Mouse (Mus musculus) stomach, embryonic 14.5 days (tissue): Measurements from ENCODE around the gene Fbxl17. TPM values are rescaled to one million over a fixed set of nuclear protein-coding genes. Genes with fewer than 3 reads are reported as not detected.

Experiments
- ATAC-seq: fragments of 200-750 bp; cut with Nextera tagmentation; 2 replicates; pipeline ENCODE4 v1.8.0; 2017; ENCODE audit warnings: low read depth, moderate TSS enrichment; ENCODE audit not compliant: insufficient number of reproducible peaks, insufficient read depth, low FRiP score
- H3K27ac ChIP-seq: fragments of 300-500 bp; sonication (generic); 2 replicates; pipeline ENCODE4 v1.5.1; 2014; ENCODE audit warnings: mild to moderate bottlenecking, low read length, moderate library complexity, mixed read lengths
- H3K27me3 ChIP-seq: fragments of 300-500 bp; sonication (generic); 2 replicates; pipeline ENCODE4 v1.6.1; 2014; ENCODE audit warnings: low read length, control low read depth, mixed read lengths; ENCODE audit not compliant: control insufficient read depth, insufficient read depth
- H3K36me3 ChIP-seq: fragments of 300-500 bp; sonication (generic); 2 replicates; pipeline ENCODE4 v1.6.1; 2014; ENCODE audit warnings: mild to moderate bottlenecking, control low read depth, low read length, moderate library complexity, mixed read lengths; ENCODE audit not compliant: control insufficient read depth, insufficient read depth
- H3K4me1 ChIP-seq: fragments of 300-500 bp; sonication (generic); 2 replicates; pipeline ENCODE4 v1.6.1; 2014; ENCODE audit warnings: low read length, control low read depth, mixed read lengths; ENCODE audit not compliant: control insufficient read depth, insufficient read depth
- H3K4me2 ChIP-seq: fragments of 300-500 bp; sonication (generic); replicated peaks from 2 replicates; pipeline ENCODE4 v1.6.1; 2014; ENCODE audit warnings: low read depth, low read length, control low read depth
- H3K4me3 ChIP-seq: fragments of 300-500 bp; sonication (generic); 2 replicates; pipeline ENCODE4 v1.5.1; 2014; ENCODE audit warnings: low read depth, low read length, control low read depth
- H3K9ac ChIP-seq: fragments of 300-500 bp; sonication (generic); replicated peaks from 2 replicates; pipeline ENCODE4 v1.6.1; 2014; ENCODE audit warnings: low read depth, mild to moderate bottlenecking, control low read depth, low read length, moderate library complexity, mixed read lengths
- H3K9me3 ChIP-seq: fragments of 300-500 bp; sonication (generic); 2 replicates; pipeline ENCODE4 v1.6.1; 2016; ENCODE audit warnings: low read depth, low read length, control low read depth; ENCODE audit not compliant: control insufficient read depth
- WGBS: fragments of 180-500 bp; shearing (Covaris S2); extraction: QIAGEN DNeasy Blood & Tissue Kit; methylation state at CpG from one replicate; pipeline ENCODE4 v1.1.7; 2014; 5-methylcytosine and 5-hydroxymethylcytosine counted together
- polyA plus RNA-seq: library from polyadenylated mRNA; unstranded; fragments of >200 nt; fragmentation: Nextera tagmentation; extraction: Ambion mirVana; gene quantifications from 2 replicates; pipeline ENCODE4 v1.2.1, GENCODE M21; 2014

Gene Fbxl17
- polyA plus RNA-seq, 1 experiment from 2014 or later, result 7.5 TPM

GRCm38 (mm10) chr17:63492665-63493273 lies 7.0 kb downstream of the Fbxl17 start:
- H3K4me2 ChIP-seq, result no peak overlapping the region
- H3K27me3 ChIP-seq, result no peaks in the 10 kb centered on the region
- ATAC-seq, result no peak
- H3K4me3 ChIP-seq, result no peak overlapping the region
- peaks cover 15% of the 10 kb centered on the region for H3K4me1 ChIP-seq
- H3K9ac ChIP-seq, result no peak overlapping the region
- peak overlapping the region; percentile 29; the same call in 1 of the 2 replicates for H3K27ac ChIP-seq
- 75% methylated on average over 8 of the region's 8 CpGs for WGBS
- no peaks in the 10 kb centered on the region for H3K9me3 ChIP-seq
- H3K36me3 ChIP-seq, result peaks cover 6% of the 10 kb centered on the region; the same call in 1 of the 2 replicates

- Histone ChIP-seq H3K4me1 (0 out of 2 replicates have a peak, but pooled peaks cover 3% of the 10 kb centered on the region), H3K36me3 (peaks cover 10% of the 10 kb centered on the region; the same call in 1 of the 2 replicates), H3K4me3 (no peak overlapping the region), H3K9ac (no peak overlapping the region), H3K4me2 (no peak overlapping the region), H3K9me3 (no peaks in the 10 kb centered on the region), H3K27ac (no peak overlapping the region), H3K27me3 (no peaks in the 10 kb centered on the region)
- 76% methylated on average over 4 of the region's 4 CpGs for WGBS
- ATAC-seq, result no peak
Measured at GRCm38 (mm10) chr17:63489525-63489924, 10.3 kb downstream of the Fbxl17 start.

- Histone ChIP-seq H3K9ac (no peak overlapping the region), H3K27ac (no peak overlapping the region), H3K4me3 (no peak overlapping the region), H3K4me2 (no peak overlapping the region), H3K36me3 (no peaks in the 10 kb centered on the region), H3K4me1 (no peaks in the 10 kb centered on the region), H3K9me3 (no peaks in the 10 kb centered on the region), H3K27me3 (no peaks in the 10 kb centered on the region)
- 0 out of 2 replicates have a peak, but pooled peaks have one; percentile 46 for ATAC-seq
- 3% methylated on average over 6 of the region's 6 CpGs for WGBS
Measured at GRCm38 (mm10) chr17:63467866-63468265, 32.0 kb downstream of the Fbxl17 start.

- no peaks in the 10 kb centered on the region for H3K36me3 ChIP-seq
- H3K4me3 ChIP-seq, result no peak overlapping the region
- no peak for ATAC-seq
- WGBS, result 74% methylated on average over 1 of the region's 1 CpGs
- H3K4me1 ChIP-seq, result no peaks in the 10 kb centered on the region
- no peak overlapping the region for H3K9ac ChIP-seq
- H3K27ac ChIP-seq, result no peak overlapping the region
- no peak overlapping the region for H3K4me2 ChIP-seq
- H3K9me3 ChIP-seq, result no peaks in the 10 kb centered on the region
- no peaks in the 10 kb centered on the region for H3K27me3 ChIP-seq
Measured at GRCm38 (mm10) chr17:63465239-63465638, 34.6 kb downstream of the Fbxl17 start.

GRCm38 (mm10) chr17:63462512-63462911 lies 37.3 kb downstream of the Fbxl17 start:
- H3K27ac ChIP-seq, result no peak overlapping the region
- no peaks in the 10 kb centered on the region for H3K4me1 ChIP-seq
- H3K27me3 ChIP-seq, result no peaks in the 10 kb centered on the region
- WGBS, result 71% methylated on average over 7 of the region's 7 CpGs
- H3K36me3 ChIP-seq, result no peaks in the 10 kb centered on the region
- no peak for ATAC-seq
- H3K9ac ChIP-seq, result no peak overlapping the region
- no peaks in the 10 kb centered on the region for H3K9me3 ChIP-seq
- H3K4me3 ChIP-seq, result no peak overlapping the region
- H3K4me2 ChIP-seq, result no peak overlapping the region

GRCm38 (mm10) chr17:63459712-63460495 lies 39.9 kb downstream of the Fbxl17 start:
- no peak overlapping the region for H3K9ac ChIP-seq
- no peak for ATAC-seq
- H3K36me3 ChIP-seq, result no peaks in the 10 kb centered on the region
- H3K4me3 ChIP-seq, result no peak overlapping the region
- H3K4me2 ChIP-seq, result no peak overlapping the region
- H3K9me3 ChIP-seq, result no peaks in the 10 kb centered on the region
- 68% methylated on average over 9 of the region's 9 CpGs for WGBS
- no peaks in the 10 kb centered on the region for H3K4me1 ChIP-seq
- H3K27me3 ChIP-seq, result no peaks in the 10 kb centered on the region
- no peak overlapping the region for H3K27ac ChIP-seq

- no peak for ATAC-seq
- Histone ChIP-seq H3K27ac (no peak overlapping the region), H3K36me3 (no peaks in the 10 kb centered on the region), H3K4me2 (no peak overlapping the region), H3K9ac (no peak overlapping the region), H3K9me3 (no peaks in the 10 kb centered on the region), H3K4me3 (no peak overlapping the region), H3K4me1 (no peaks in the 10 kb centered on the region), H3K27me3 (no peaks in the 10 kb centered on the region)
- WGBS, result 95% methylated on average over 3 of the region's 3 CpGs
Measured at GRCm38 (mm10) chr17:63458052-63458451, 41.8 kb downstream of the Fbxl17 start.

- no peaks in the 10 kb centered on the region for H3K9me3 ChIP-seq
- no peak overlapping the region for H3K9ac ChIP-seq
- H3K36me3 ChIP-seq, result no peaks in the 10 kb centered on the region
- no peak overlapping the region for H3K4me2 ChIP-seq
- H3K27ac ChIP-seq, result peak overlapping the region; percentile 22; the same call in 1 of the 2 replicates
- H3K27me3 ChIP-seq, result no peaks in the 10 kb centered on the region
- no peak for ATAC-seq
- no peak overlapping the region for H3K4me3 ChIP-seq
- WGBS, result 47% methylated on average over 10 of the region's 10 CpGs
- H3K4me1 ChIP-seq, result peaks cover 6% of the 10 kb centered on the region; the same call in 1 of the 2 replicates
Measured at GRCm38 (mm10) chr17:63451311-63452006, 48.4 kb downstream of the Fbxl17 start.
